Mouse (Mus musculus) embryonic fibroblast, embryonic 13.5 days (primary cell): ENCODE data around the gene Fcmr.

Experiments
- CTCF ChIP-seq: IDR thresholded peaks from 2 replicates; pipeline ENCODE4 v1.5.1; 2011; ENCODE audit warnings: mild to moderate bottlenecking, control low read depth, low read length, moderate library complexity, borderline replicate concordance; ENCODE audit not compliant: insufficient read depth
- POLR2A ChIP-seq: IDR thresholded peaks from 2 replicates; pipeline ENCODE4 v1.6.1; 2011; ENCODE audit warnings: low read depth, mild to moderate bottlenecking, control low read depth, low read length, moderate library complexity

- TF ChIP-seq POLR2A (no peak), CTCF (no peak)
These were observed 15.1 kb upstream of the Fcmr start for GRCm38 (mm10) chr1:130850405-130850804.
